Mouse (Mus musculus) cortical plate, adult 2 months (tissue): ENCODE data around the gene Nnat.
A peak's percentile ranks its signal among the peaks of the same experiment; 100 is the strongest.

Experiments used
- CTCF ChIP-seq: fragments of 200-500 bp; IDR thresholded peaks from 2 replicates; pipeline ENCODE4 v1.5.1; 2011; ENCODE audit warnings: mild to moderate bottlenecking, control low read depth, low read length; ENCODE audit not compliant: insufficient read depth; ENCODE audit errors: extremely low read depth
- POLR2A ChIP-seq: fragments of 200-500 bp; IDR thresholded peaks from 2 replicates; pipeline ENCODE4 v1.6.1; 2011; ENCODE audit warnings: mild to moderate bottlenecking, low read length, control low read depth; ENCODE audit not compliant: insufficient read depth; ENCODE audit errors: extremely low read depth

DNA sequence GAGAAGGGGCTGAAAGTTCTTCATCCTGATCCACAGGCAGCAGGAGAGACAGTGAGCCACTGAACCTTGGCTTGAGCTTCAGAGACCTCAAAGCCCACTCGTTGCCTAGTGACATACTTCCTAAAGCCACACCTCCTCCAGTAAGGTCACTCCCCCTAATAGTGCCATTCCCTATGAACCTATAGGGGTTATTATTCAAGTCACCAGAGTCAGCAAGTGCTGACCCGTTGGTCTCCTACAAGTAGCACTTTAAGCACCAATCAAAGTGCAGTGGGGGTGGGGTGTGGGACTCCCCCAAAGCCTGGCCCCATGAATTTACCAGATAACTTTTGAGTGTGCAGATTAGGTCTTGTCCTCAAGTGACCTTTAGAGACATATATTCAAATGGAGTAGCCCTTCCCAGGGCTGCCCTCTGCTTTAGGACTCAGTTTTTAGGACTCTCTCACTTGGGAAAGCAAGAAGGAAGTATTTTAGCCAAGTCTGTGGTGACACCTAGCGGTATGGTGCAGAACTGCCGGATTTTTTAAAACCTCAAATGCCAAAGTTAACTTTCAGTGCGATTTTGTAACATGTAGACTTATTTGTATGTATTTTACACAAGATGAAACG, 11.4 kb downstream of the Nnat start, which contains the start of gene Blcap:
- no peak for TF ChIP-seq POLR2A
- TF ChIP-seq CTCF: peak; percentile 81
